Mouse (Mus musculus) heart, adult 2 months (tissue): ENCODE results near the gene Tmem33. TPM values are rescaled to one million over a fixed set of nuclear protein-coding genes. Genes with fewer than 3 reads are reported as not detected.

Source experiments
- DNase-seq, 2 experiments: peaks; one replicate each; pipeline ENCODE4 v3.0.0; 2021
- H3K27ac ChIP-seq: fragments of 200-600 bp; 2 replicates; pipeline ENCODE4 v1.8.1; 2022
- H3K27me3 ChIP-seq: fragments of 200-500 bp; 2 replicates; pipeline ENCODE4 v1.6.1; 2012; ENCODE audit warnings: mild to moderate bottlenecking, low read length, inconsistent platforms, mixed read lengths; ENCODE audit not compliant: control insufficient read depth, insufficient read depth
- H3K36me3 ChIP-seq: fragments of 200-500 bp; 2 replicates; pipeline ENCODE4 v1.6.1; 2012; ENCODE audit warnings: low read length, inconsistent platforms; ENCODE audit not compliant: control insufficient read depth, insufficient read depth
- H3K4me1 ChIP-seq: fragments of 200-500 bp; 2 replicates; pipeline ENCODE4 v1.6.1; 2011; ENCODE audit warnings: low read length; ENCODE audit not compliant: control insufficient read depth, insufficient read depth
- H3K4me3 ChIP-seq: fragments of 200-600 bp; 2 replicates; pipeline ENCODE4 v1.8.1; 2022
- H3K79me2 ChIP-seq: fragments of 200-500 bp; replicated peaks from 2 replicates; pipeline ENCODE4 v1.6.1; 2012; ENCODE audit warnings: mild to moderate bottlenecking, inconsistent platforms, low read length, moderate library complexity, mixed read lengths; ENCODE audit not compliant: control insufficient read depth, insufficient read depth
- H3K9ac ChIP-seq: fragments of 200-500 bp; 2 replicates; pipeline ENCODE4 v1.6.1; 2012; ENCODE audit warnings: low read depth, mild to moderate bottlenecking, control low read depth, inconsistent platforms, low read length, mixed read lengths
- CTCF ChIP-seq: fragments of 200-600 bp; IDR thresholded peaks from 2 replicates; pipeline ENCODE4 v1.8.1; 2022; ENCODE audit warnings: antibody characterized with exemption, mild to moderate bottlenecking, moderate library complexity
- EP300 ChIP-seq: fragments of 200-500 bp; IDR thresholded peaks from 2 replicates; pipeline ENCODE4 v1.6.1; 2011; ENCODE audit warnings: low read depth, low read length, control low read depth; ENCODE audit not compliant: insufficient read depth
- POLR2A ChIP-seq: fragments of 200-500 bp; IDR thresholded peaks from 2 replicates; pipeline ENCODE4 v1.6.1; 2011; ENCODE audit warnings: mild to moderate bottlenecking, low read depth, low read length, control low read depth; ENCODE audit not compliant: insufficient read depth
- WGBS: fragments of 180-500 bp; shearing (Covaris S2); methylation state at CpG from one replicate; pipeline ENCODE4 v1.1.7; 2018; 5-methylcytosine and 5-hydroxymethylcytosine counted together
- intact Hi-C: fragments of 180-260 bp; cut with DNase I; formaldehyde crosslinking; loops from one replicate; pipeline ENCODE4 v1.15.1; 2025
- long read RNA-seq: library from polyadenylated mRNA; stranded (forward); transcript quantifications from one replicate; pipeline ENCODE4 v2.0.0, GENCODE M21; 2021
- polyA plus RNA-seq: library from polyadenylated mRNA; depleted of rRNA; stranded (reverse); fragments of >200 nt; gene quantifications from 2 replicates; pipeline ENCODE4 v1.2.3, GENCODE M21; 2012; rRNA removed
- total RNA-seq, 2 experiments: library from RNA; stranded (reverse); gene quantifications; 2 replicates each; pipeline ENCODE4 v1.2.3; 2021

The Tmem33 gene
- total RNA-seq = 10 to 100 TPM; 55.9 to 59.3 TPM
- 54.9 and 88.1 TPM in 2 replicates for polyA plus RNA-seq
- long read RNA-seq, full-length matches to known transcripts = 53 of 68 reads
- long read RNA-seq, partial matches to known transcripts = 8 of 68 reads
- long read RNA-seq, other reads (novel, unspliced or antisense) = 7 of 68 reads

- H3K4me3 ChIP-seq = peak within 1 kb of the TSS; percentile 93
- peaks cover 10% of the 10 kb centered on the region for H3K36me3 ChIP-seq
- intact Hi-C loops = loop anchor here (2.0 to 5.0 kb wide), 2 partner anchors 46 to 167 kb away; partner anchors contain the start of genes Bend4 and Slc30a9
- WGBS = under 1% methylated on average over 67 of the region's 67 CpGs
- peaks cover 2% of the 10 kb centered on the region; the same call in 1 of the 2 replicates for H3K4me1 ChIP-seq
- 0 out of 2 replicates have a peak, but pooled peaks cover 2% of the 10 kb centered on the region for H3K79me2 ChIP-seq
- H3K27me3 ChIP-seq = no peaks in the 10 kb centered on the region
- H3K9ac ChIP-seq = peak within 1 kb of the TSS; percentile 91
- H3K27ac ChIP-seq = peak within 1 kb of the TSS; percentile 95
- DNase-seq = peak; percentile 91 to 95
- TF ChIP-seq POLR2A (peak; percentile 69; the same call in 1 of the 2 replicates), EP300 (peak; percentile 72), CTCF (no peak)
These were observed at the start of gene Tmem33 for GRCm38 (mm10) chr5:67260531-67261371. Gene Tmem33, plus strand, starts transcription at chr5:67260565.

GRCm38 (mm10) chr5:67213168-67213567 is 47.2 kb upstream of the Tmem33 start:
- H3K4me3 ChIP-seq = no peak overlapping the region
- no peaks in the 10 kb centered on the region for H3K36me3 ChIP-seq
- peaks cover 30% of the 10 kb centered on the region for H3K27me3 ChIP-seq
- H3K4me1 ChIP-seq = no peaks in the 10 kb centered on the region
- no peak overlapping the region for H3K27ac ChIP-seq
- intact Hi-C loops = no loop called here
- H3K79me2 ChIP-seq = no peaks in the 10 kb centered on the region
- H3K9ac ChIP-seq = no peak overlapping the region
- no peak for DNase-seq
- WGBS = 42% methylated on average over 5 of the region's 5 CpGs
- no peak for TF ChIP-seq POLR2A
- TF ChIP-seq EP300 = no peak
- no peak for TF ChIP-seq CTCF

- H3K9ac ChIP-seq = no peak overlapping the region
- intact Hi-C loops = no loop called here
- no peaks in the 10 kb centered on the region for H3K79me2 ChIP-seq
- no peak for TF ChIP-seq EP300
- TF ChIP-seq POLR2A = no peak
- TF ChIP-seq CTCF = no peak
- WGBS = 4% methylated on average over 28 of the region's 28 CpGs
- no peak overlapping the region for H3K27ac ChIP-seq
- no peak for DNase-seq
- peaks cover 31% of the 10 kb centered on the region for H3K27me3 ChIP-seq
- H3K4me3 ChIP-seq = no peak overlapping the region
- no peaks in the 10 kb centered on the region for H3K36me3 ChIP-seq
- no peaks in the 10 kb centered on the region for H3K4me1 ChIP-seq
These were observed 45.0 kb upstream of the Tmem33 start for GRCm38 (mm10) chr5:67215121-67216030.

GRCm38 (mm10) chr5:67216031-67216778 is 44.2 kb upstream of the Tmem33 start:
- TF ChIP-seq EP300 (no peak), POLR2A (no peak), CTCF (no peak)
- Histone ChIP-seq H3K9ac (no peak overlapping the region), H3K4me1 (no peaks in the 10 kb centered on the region), H3K27me3 (peaks cover 29% of the 10 kb centered on the region), H3K79me2 (no peaks in the 10 kb centered on the region), H3K4me3 (no peak overlapping the region), H3K36me3 (no peaks in the 10 kb centered on the region), H3K27ac (no peak overlapping the region)
- 3% methylated on average over 49 of the region's 49 CpGs for WGBS
- intact Hi-C loops = no loop called here
- DNase-seq = no peak

- Histone ChIP-seq H3K4me1 (no peaks in the 10 kb centered on the region), H3K4me3 (no peak overlapping the region), H3K9ac (no peak overlapping the region), H3K36me3 (no peaks in the 10 kb centered on the region), H3K27ac (no peak overlapping the region), H3K79me2 (no peaks in the 10 kb centered on the region), H3K27me3 (peaks cover 29% of the 10 kb centered on the region)
- TF ChIP-seq EP300 = no peak
- 4% methylated on average over 9 of the region's 9 CpGs for WGBS
- intact Hi-C loops = no loop called here
- DNase-seq = no peak
These were observed 43.6 kb upstream of the Tmem33 start for GRCm38 (mm10) chr5:67216779-67217095.
